Mouse (Mus musculus) limb, embryonic 13.5 days (tissue): ENCODE measurements around the gene Hs6st1. TPM values are rescaled to one million over a fixed set of nuclear protein-coding genes. Genes with fewer than 3 reads are reported as not detected.

Source experiments
- ATAC-seq: fragments of 200-750 bp; cut with Nextera tagmentation; 2 replicates; pipeline ENCODE4 v1.8.0; 2017; ENCODE audit warnings: low read depth, moderate number of reproducible peaks, moderate TSS enrichment; ENCODE audit not compliant: low FRiP score
- H3K27ac ChIP-seq: fragments of 300-500 bp; sonication (generic); 2 replicates; pipeline ENCODE4 v1.5.1; 2015; ENCODE audit warnings: inconsistent platforms, mild to moderate bottlenecking, moderate library complexity
- H3K27me3 ChIP-seq: fragments of 300-500 bp; sonication (generic); 2 replicates; pipeline ENCODE4 v1.6.1; 2015; ENCODE audit warnings: mild to moderate bottlenecking, inconsistent platforms
- H3K36me3 ChIP-seq: fragments of 300-500 bp; sonication (generic); 2 replicates; pipeline ENCODE4 v1.6.1; 2015; ENCODE audit warnings: inconsistent platforms, mild to moderate bottlenecking, moderate library complexity
- H3K4me1 ChIP-seq: fragments of 300-500 bp; sonication (generic); 2 replicates; pipeline ENCODE4 v1.6.1; 2015; ENCODE audit warnings: inconsistent platforms
- H3K4me2 ChIP-seq: fragments of 300-500 bp; sonication (generic); replicated peaks from 2 replicates; pipeline ENCODE4 v1.6.1; 2015; ENCODE audit warnings: inconsistent platforms, mild to moderate bottlenecking, moderate library complexity
- H3K4me3 ChIP-seq: fragments of 300-500 bp; sonication (generic); 2 replicates; pipeline ENCODE4 v1.5.1; 2015; ENCODE audit warnings: moderate library complexity, mild to moderate bottlenecking, inconsistent platforms
- H3K9ac ChIP-seq: fragments of 300-500 bp; sonication (generic); 2 replicates; pipeline ENCODE4 v1.6.1; 2015; ENCODE audit warnings: mild to moderate bottlenecking, inconsistent platforms
- H3K9me3 ChIP-seq: fragments of 300-500 bp; sonication (generic); 2 replicates; pipeline ENCODE4 v1.6.1; 2016; ENCODE audit warnings: inconsistent platforms
- WGBS: fragments of 180-500 bp; shearing (Covaris S2); methylation state at CpG from one replicate; pipeline ENCODE4 v1.1.7; 2015; 5-methylcytosine and 5-hydroxymethylcytosine counted together
- polyA plus RNA-seq: library from polyadenylated mRNA; unstranded; fragments of >200 nt; fragmentation: Nextera tagmentation; extraction: Ambion mirVana; gene quantifications from 2 replicates; pipeline ENCODE4 v1.2.1, GENCODE M21; 2015

Gene Hs6st1
- polyA plus RNA-seq, 1 experiment from 2014 or later: 5.0 TPM

GRCm38 (mm10) chr1:36066216-36066980 lies 1.8 kb upstream of the Hs6st1 start:
- H3K36me3 ChIP-seq: no peaks in the 10 kb centered on the region
- H3K27ac ChIP-seq: no peak overlapping the region
- 83% methylated on average over 6 of the region's 6 CpGs for WGBS
- no peak for ATAC-seq
- H3K4me3 ChIP-seq: no peak overlapping the region
- peaks cover 49% of the 10 kb centered on the region for H3K4me1 ChIP-seq
- peaks cover 9% of the 10 kb centered on the region; the same call in 1 of the 2 replicates for H3K27me3 ChIP-seq
- no peaks in the 10 kb centered on the region for H3K9me3 ChIP-seq
- H3K9ac ChIP-seq: no peak overlapping the region
- H3K4me2 ChIP-seq: no peak overlapping the region

GRCm38 (mm10) chr1:36067201-36067600 lies 999 bp upstream of the Hs6st1 start:
- Histone ChIP-seq H3K27ac (no peak overlapping the region), H3K9ac (no peak overlapping the region), H3K27me3 (peaks cover 9% of the 10 kb centered on the region; the same call in 1 of the 2 replicates), H3K4me1 (peaks cover 57% of the 10 kb centered on the region), H3K4me3 (no peak overlapping the region), H3K36me3 (peaks cover 6% of the 10 kb centered on the region; the same call in 1 of the 2 replicates), H3K9me3 (no peaks in the 10 kb centered on the region), H3K4me2 (peak overlapping the region; percentile 99)
- 84% methylated on average over 4 of the region's 4 CpGs for WGBS
- ATAC-seq: no peak

GRCm38 (mm10) chr1:36067611-36068010 lies 589 bp upstream of the Hs6st1 start:
- H3K9ac ChIP-seq: peak overlapping the region; percentile 87; the same call in 1 of the 2 replicates
- peak overlapping the region; percentile 79 for H3K4me3 ChIP-seq
- peaks cover 9% of the 10 kb centered on the region; the same call in 1 of the 2 replicates for H3K27me3 ChIP-seq
- H3K27ac ChIP-seq: no peak overlapping the region
- peaks cover 6% of the 10 kb centered on the region; the same call in 1 of the 2 replicates for H3K36me3 ChIP-seq
- H3K4me1 ChIP-seq: peaks cover 62% of the 10 kb centered on the region
- peak overlapping the region; percentile 99 for H3K4me2 ChIP-seq
- ATAC-seq: no peak
- no peaks in the 10 kb centered on the region for H3K9me3 ChIP-seq
- 27% methylated on average over 12 of the region's 12 CpGs for WGBS

GRCm38 (mm10) chr1:36068531-36069120 lies 426 bp downstream of the Hs6st1 start:
- Histone ChIP-seq H3K4me1 (peaks cover 72% of the 10 kb centered on the region), H3K27ac (no peak overlapping the region), H3K4me2 (peak overlapping the region; percentile 99), H3K27me3 (peaks cover 9% of the 10 kb centered on the region; the same call in 1 of the 2 replicates), H3K9me3 (no peaks in the 10 kb centered on the region), H3K36me3 (peaks cover 6% of the 10 kb centered on the region; the same call in 1 of the 2 replicates), H3K4me3 (peak overlapping the region; percentile 79), H3K9ac (peak overlapping the region; percentile 87)
- WGBS: under 1% methylated on average over 64 of the region's 76 CpGs
- no peak for ATAC-seq

GRCm38 (mm10) chr1:36069291-36069771 lies 1.1 kb downstream of the Hs6st1 start:
- Histone ChIP-seq H3K4me3 (peak overlapping the region; percentile 79), H3K27ac (no peak overlapping the region), H3K27me3 (peaks cover 9% of the 10 kb centered on the region; the same call in 1 of the 2 replicates), H3K4me1 (peaks cover 69% of the 10 kb centered on the region), H3K4me2 (peak overlapping the region; percentile 99), H3K9me3 (no peaks in the 10 kb centered on the region), H3K9ac (peak overlapping the region; percentile 87), H3K36me3 (peaks cover 6% of the 10 kb centered on the region; the same call in 1 of the 2 replicates)
- WGBS: 2% methylated on average over 13 of the region's 13 CpGs
- no peak for ATAC-seq

GRCm38 (mm10) chr1:36070190-36070589 lies 2.0 kb downstream of the Hs6st1 start:
- Histone ChIP-seq H3K9me3 (no peaks in the 10 kb centered on the region), H3K27ac (no peak overlapping the region), H3K4me2 (peak overlapping the region; percentile 99), H3K4me1 (peaks cover 62% of the 10 kb centered on the region), H3K27me3 (peaks cover 9% of the 10 kb centered on the region; the same call in 1 of the 2 replicates), H3K36me3 (peaks cover 11% of the 10 kb centered on the region; the same call in 1 of the 2 replicates), H3K9ac (peak overlapping the region; percentile 87), H3K4me3 (peak overlapping the region; percentile 79)
- ATAC-seq: no peak
- WGBS: 69% methylated on average over 6 of the region's 6 CpGs

GRCm38 (mm10) chr1:36070740-36071139 lies 2.5 kb downstream of the Hs6st1 start:
- H3K36me3 ChIP-seq: peaks cover 16% of the 10 kb centered on the region; the same call in 1 of the 2 replicates
- peak overlapping the region; percentile 99 for H3K4me2 ChIP-seq
- WGBS: 55% methylated on average over 3 of the region's 3 CpGs
- no peak for ATAC-seq
- H3K27ac ChIP-seq: no peak overlapping the region
- peak overlapping the region; percentile 87 for H3K9ac ChIP-seq
- peak overlapping the region; percentile 79 for H3K4me3 ChIP-seq
- H3K9me3 ChIP-seq: no peaks in the 10 kb centered on the region
- H3K4me1 ChIP-seq: peaks cover 60% of the 10 kb centered on the region
- H3K27me3 ChIP-seq: peaks cover 9% of the 10 kb centered on the region; the same call in 1 of the 2 replicates

- Histone ChIP-seq H3K27ac (no peak overlapping the region), H3K36me3 (peaks cover 21% of the 10 kb centered on the region; the same call in 1 of the 2 replicates), H3K27me3 (peaks cover 8% of the 10 kb centered on the region; the same call in 1 of the 2 replicates), H3K9ac (no peak overlapping the region), H3K9me3 (no peaks in the 10 kb centered on the region), H3K4me1 (peaks cover 58% of the 10 kb centered on the region), H3K4me2 (peak overlapping the region; percentile 99), H3K4me3 (peak overlapping the region; percentile 79)
- ATAC-seq: no peak
- 54% methylated on average over 7 of the region's 7 CpGs for WGBS
These were observed 3.0 kb downstream of the Hs6st1 start for GRCm38 (mm10) chr1:36071176-36071575.

GRCm38 (mm10) chr1:36071611-36072010 lies 3.4 kb downstream of the Hs6st1 start:
- peak overlapping the region; percentile 99 for H3K4me2 ChIP-seq
- H3K27ac ChIP-seq: no peak overlapping the region
- H3K4me1 ChIP-seq: peaks cover 58% of the 10 kb centered on the region
- no peaks in the 10 kb centered on the region for H3K9me3 ChIP-seq
- no peak for ATAC-seq
- peaks cover 6% of the 10 kb centered on the region; the same call in 1 of the 2 replicates for H3K27me3 ChIP-seq
- no peak overlapping the region for H3K9ac ChIP-seq
- H3K36me3 ChIP-seq: peaks cover 21% of the 10 kb centered on the region; the same call in 1 of the 2 replicates
- WGBS: 89% methylated on average over 3 of the region's 3 CpGs
- H3K4me3 ChIP-seq: peak overlapping the region; percentile 79; the same call in 1 of the 2 replicates

GRCm38 (mm10) chr1:36072588-36073556 lies 4.7 kb downstream of the Hs6st1 start:
- no peak overlapping the region for H3K4me3 ChIP-seq
- 67% methylated on average over 11 of the region's 11 CpGs for WGBS
- H3K4me1 ChIP-seq: peaks cover 63% of the 10 kb centered on the region
- no peak overlapping the region for H3K9ac ChIP-seq
- no peak overlapping the region for H3K27ac ChIP-seq
- H3K27me3 ChIP-seq: 0 out of 2 replicates have a peak, but pooled peaks cover 3% of the 10 kb centered on the region
- no peaks in the 10 kb centered on the region for H3K9me3 ChIP-seq
- peaks cover 23% of the 10 kb centered on the region for H3K36me3 ChIP-seq
- peak overlapping the region; percentile 33; the same call in 1 of the 2 replicates for H3K4me2 ChIP-seq
- ATAC-seq: no peak

GRCm38 (mm10) chr1:36073566-36073965 lies 5.4 kb downstream of the Hs6st1 start:
- H3K9me3 ChIP-seq: no peaks in the 10 kb centered on the region
- ATAC-seq: no peak
- H3K36me3 ChIP-seq: peaks cover 30% of the 10 kb centered on the region
- peaks cover 64% of the 10 kb centered on the region for H3K4me1 ChIP-seq
- no peak overlapping the region for H3K9ac ChIP-seq
- WGBS: 80% methylated on average over 8 of the region's 8 CpGs
- no peak overlapping the region for H3K27ac ChIP-seq
- no peak overlapping the region for H3K4me3 ChIP-seq
- H3K4me2 ChIP-seq: 0 out of 2 replicates have a peak overlapping the region, but pooled peaks have one; percentile 33
- H3K27me3 ChIP-seq: 0 out of 2 replicates have a peak, but pooled peaks cover 3% of the 10 kb centered on the region
